Mouse (Mus musculus): ENCODE measurements at regions not wholly inside any gene's neighbourhood (a gene's known extent, or its start where the extent isn't known, plus 50 kb on each side); places are given as distances from the start of the nearest gene placed in this dataset.

- no peak for DNase-seq
These were observed 56.9 kb downstream of the Dmrt2 start for GRCm38 (mm10) chr19:25729103-25729502.

- no peak for DNase-seq
These were observed 57.4 kb downstream of the Dmrt2 start for GRCm38 (mm10) chr19:25729633-25730032.

DNA sequence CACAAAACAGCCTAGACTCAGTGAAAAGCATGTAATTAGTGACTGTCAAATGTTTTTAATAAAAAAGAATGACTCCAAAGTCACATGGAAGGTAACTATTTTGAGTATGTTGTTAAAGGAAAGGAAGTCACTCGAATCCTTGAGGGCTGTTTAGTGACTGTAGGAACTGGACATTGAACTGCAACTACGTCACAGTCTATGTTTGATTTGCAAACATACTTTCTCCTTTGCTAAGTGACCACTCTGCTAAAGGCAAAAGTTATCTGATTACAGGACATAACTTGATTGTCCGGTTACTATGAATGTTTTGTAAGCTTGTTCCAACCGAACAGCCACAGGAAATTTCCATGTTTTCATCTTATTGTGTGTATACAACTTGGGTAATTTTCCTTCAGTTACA, 106.2 kb downstream of the Dmrt2 start:
- DNase-seq: no peak

- no peak for DNase-seq
These were observed 107.1 kb downstream of the Dmrt2 start for GRCm38 (mm10) chr19:25779356-25779755.

- DNase-seq: no peak
These were observed 109.1 kb downstream of the Dmrt2 start for GRCm38 (mm10) chr19:25781314-25781713.

DNA sequence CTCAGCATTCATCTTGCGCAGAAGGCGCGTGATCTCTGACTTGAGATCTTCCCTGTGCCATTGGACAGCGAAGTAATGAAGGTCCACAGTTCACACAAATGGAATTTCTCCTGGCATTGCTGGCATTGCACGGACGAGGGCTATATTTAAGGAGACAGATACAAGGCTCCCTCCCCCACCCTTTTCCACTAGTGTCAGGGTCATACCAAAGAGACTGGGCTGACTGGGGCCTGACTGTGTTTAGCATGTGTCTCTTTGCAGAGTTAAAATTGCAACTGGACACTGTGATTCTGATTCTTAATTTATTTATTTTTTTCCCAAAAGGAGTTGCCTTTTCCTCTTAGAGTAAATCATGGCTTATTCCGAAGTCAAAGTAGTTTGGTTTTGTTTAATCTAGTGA, 130.5 kb downstream of the Dmrt2 start:
- DNase-seq: no peak

DNA sequence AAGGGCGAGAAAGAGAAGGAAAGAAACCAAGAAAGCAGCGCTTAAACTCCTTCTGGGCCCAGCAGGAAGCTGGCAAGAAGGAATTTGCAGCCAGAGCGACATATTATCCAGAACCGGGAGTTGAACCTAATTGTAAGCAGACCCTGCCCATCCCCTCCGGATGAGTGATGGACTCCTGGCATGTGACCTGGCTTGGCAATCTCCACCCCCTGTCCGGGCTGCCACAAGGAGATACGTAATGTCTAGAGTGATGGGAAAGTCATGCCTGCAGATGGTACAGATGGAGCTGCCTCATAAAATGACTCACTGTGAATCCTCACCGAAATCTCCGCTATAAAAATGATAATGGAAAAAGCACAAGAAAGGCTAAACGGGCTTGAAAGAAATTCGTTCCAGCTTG, 133.1 kb downstream of the Dmrt2 start:
- no peak for DNase-seq

DNA sequence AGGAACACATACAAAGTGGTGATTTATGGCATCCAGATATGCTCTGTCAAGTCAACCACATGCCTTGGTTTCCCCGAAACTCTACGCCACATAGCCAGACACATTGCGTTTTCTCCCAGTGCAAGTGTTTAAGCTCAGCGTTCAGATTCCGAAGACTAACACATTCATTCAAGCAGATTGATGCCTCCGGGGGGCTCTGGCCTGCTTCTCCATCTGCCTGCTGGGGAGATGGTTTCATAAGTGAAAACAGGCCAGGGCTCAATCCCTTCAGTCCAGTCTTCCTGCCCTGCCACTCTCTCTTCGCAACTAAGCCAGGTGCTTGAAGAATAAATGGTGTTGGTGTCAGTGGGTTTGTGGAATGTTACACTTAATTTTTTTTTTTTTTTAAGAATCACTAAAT, 141.4 kb downstream of the Dmrt2 start:
- no peak for DNase-seq

GRCm38 (mm10) chr19:25845158-25845557, 172.9 kb downstream of the Dmrt2 start:
- no peak for DNase-seq

- peak in 1 of 2 experiments; percentile 5 for DNase-seq
These were observed 184.1 kb downstream of the Dmrt2 start for GRCm38 (mm10) chr19:25856344-25856743.

DNA sequence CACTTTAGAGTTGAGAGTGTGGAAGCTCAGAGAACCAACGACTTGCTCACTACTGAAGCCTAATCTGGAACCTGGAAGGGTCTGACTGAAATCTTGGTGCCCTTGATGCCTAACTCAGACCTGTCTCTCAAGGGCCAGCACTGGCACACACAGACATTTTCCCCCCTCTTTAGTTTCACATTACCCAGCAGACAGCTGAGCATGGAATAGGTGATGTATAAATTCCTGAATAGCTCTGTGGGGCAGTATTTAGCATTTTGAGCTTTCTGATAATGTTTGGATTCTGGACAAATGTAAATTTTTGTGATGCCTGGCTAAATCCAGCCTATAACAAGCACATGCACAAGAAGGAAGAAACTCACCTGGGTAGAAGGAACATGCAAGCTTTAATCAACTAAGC, 191.1 kb downstream of the Dmrt2 start:
- no peak for DNase-seq

GRCm38 (mm10) chr19:25906721-25907120, 234.5 kb downstream of the Dmrt2 start:
- no peak for DNase-seq

- no peak for DNase-seq
These were observed 249.8 kb downstream of the Dmrt2 start for GRCm38 (mm10) chr19:25922052-25922451.

DNA sequence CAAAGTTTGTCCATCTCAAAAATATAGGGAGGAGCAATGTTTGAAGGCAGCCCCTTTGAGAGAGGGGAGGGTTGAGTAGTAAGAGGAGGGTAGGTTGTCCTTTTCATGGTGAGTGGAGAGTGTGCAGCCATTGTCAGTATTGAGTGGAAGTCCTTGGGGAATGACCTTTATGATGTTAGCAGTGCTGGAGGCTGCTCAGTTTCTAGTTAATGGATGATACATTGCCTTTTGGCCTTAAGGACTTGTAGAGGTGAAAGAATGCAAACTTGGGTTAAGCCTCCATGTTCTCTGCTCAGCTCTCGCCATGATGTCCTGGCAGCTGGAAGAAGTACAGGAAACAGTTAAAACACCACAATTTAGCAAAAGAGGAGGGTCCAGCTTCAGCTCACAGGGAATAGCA, 250.6 kb downstream of the Dmrt2 start:
- DNase-seq: no peak

- DNase-seq: no peak
These were observed 251.6 kb downstream of the Dmrt2 start for GRCm38 (mm10) chr19:25923727-25924384.

DNA sequence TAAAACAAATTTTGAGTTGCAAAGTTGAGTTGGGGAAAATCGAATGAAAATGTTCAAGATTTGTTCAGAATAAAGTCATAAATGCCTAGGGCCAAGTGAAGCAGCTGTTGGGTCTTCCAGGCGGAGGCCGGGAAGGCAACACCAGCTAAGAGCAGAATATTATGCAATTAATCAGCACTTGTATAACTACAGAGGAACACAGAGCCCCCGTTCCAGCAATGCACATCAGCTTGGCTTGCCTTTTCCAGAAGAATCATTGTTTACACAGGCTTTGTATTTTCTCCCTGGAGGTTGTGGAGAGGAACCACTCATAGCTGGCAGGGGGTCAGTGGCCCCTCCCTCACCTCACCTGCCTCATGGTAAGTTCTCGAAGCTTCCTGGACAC, 252.2 kb downstream of the Dmrt2 start:
- DNase-seq: no peak

- DNase-seq: no peak
These were observed 255.0 kb downstream of the Dmrt2 start for GRCm38 (mm10) chr19:25927220-25927619.

DNA sequence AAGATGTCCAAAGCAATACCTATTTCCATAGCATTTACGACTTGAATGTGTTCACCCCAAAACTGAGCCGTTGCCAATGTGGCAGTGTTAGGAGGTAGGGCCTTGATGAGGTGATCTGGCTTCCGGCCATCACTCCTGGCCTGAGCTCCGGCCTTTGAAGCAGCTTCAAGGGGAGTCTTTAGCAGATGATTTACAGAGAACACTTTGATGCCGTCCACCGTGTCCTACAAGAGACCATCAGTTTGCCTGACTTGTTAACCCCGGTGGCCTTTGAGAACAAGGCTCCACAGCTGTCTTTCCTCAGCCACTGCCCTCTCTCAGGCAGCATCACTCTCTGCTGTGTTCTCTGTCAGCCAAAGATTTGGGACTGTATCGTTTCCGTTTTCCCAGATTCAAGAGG, 265.1 kb downstream of the Dmrt2 start:
- peak in 1 of 2 experiments; percentile 22 for DNase-seq

DNA sequence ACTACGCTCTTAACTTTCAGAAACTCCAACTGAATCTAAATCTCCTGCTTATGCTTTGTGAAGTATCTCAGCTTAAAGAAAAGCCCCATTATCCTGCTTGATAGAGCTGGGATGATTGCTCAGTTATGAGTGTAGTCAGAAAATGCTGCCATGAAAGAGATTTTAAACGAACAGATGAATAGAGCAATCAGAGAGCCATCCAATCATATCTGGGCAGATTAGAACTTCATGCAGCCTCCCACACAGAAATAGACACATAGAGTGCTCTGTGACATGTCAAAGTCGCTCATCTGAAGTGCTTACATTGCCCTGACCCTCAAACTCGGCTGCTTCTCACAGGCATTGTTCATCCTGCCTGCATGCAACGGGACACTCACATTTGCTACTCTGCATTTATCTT, 299.0 kb downstream of the Dmrt2 start:
- DNase-seq: no peak

- DNase-seq: no peak
These were observed 303.0 kb downstream of the Dmrt2 start for GRCm38 (mm10) chr19:25975202-25975601.

DNA sequence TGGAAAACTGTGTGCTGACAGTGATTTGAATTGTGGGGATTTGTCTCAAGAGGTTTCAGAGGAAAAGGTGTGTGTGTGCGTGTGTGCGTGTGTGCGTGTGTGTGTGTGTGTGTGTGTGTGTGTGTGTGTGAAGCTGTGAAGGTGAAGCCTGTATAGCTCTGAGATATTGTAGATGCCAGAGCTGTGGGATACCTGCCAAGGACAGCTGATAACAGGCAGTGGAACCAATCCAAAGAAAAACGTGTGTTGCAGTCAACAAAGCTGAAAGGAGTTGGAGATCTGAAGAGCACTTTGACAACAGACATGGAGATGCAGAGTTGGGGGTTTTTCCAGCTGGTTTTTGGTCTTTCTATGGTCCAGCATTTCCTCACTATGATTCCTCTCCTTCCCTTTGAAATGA, 308.1 kb downstream of the Dmrt2 start:
- no peak for DNase-seq

- peak; percentile 4 to 39 for DNase-seq
These were observed 342.5 kb downstream of the Dmrt2 start for GRCm38 (mm10) chr19:26014620-26015180.

GRCm38 (mm10) chr19:26021141-26021540, 348.9 kb downstream of the Dmrt2 start:
- no peak for DNase-seq

GRCm38 (mm10) chr19:26026103-26026502, 353.9 kb downstream of the Dmrt2 start:
- DNase-seq: no peak

DNA sequence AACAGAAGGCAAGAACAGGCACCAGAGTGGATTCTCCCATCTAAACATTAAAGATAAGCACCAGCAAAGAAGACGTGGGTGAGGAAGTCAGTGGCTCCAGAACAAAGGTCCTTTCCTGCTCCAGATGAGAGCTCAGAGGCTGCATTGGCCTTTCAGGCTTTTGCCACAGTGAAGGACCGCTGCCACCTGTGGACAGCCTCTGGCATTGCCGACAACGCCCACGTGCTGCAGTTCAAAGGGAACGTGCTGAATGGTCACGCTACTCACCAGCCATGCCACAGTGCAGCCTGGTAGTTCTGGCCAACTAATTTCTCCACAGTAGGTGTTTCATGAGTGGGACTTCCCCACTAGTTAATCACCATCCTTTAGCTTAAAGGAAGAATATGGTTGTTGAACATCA, 365.1 kb downstream of the Dmrt2 start:
- DNase-seq: peak; percentile 32 to 35
